Mouse (Mus musculus): ENCODE measurements at regions not wholly inside any gene's neighbourhood (a gene's known extent, or its start where the extent isn't known, plus 50 kb on each side); places are given as distances from the start of the nearest gene placed in this dataset.

DNA sequence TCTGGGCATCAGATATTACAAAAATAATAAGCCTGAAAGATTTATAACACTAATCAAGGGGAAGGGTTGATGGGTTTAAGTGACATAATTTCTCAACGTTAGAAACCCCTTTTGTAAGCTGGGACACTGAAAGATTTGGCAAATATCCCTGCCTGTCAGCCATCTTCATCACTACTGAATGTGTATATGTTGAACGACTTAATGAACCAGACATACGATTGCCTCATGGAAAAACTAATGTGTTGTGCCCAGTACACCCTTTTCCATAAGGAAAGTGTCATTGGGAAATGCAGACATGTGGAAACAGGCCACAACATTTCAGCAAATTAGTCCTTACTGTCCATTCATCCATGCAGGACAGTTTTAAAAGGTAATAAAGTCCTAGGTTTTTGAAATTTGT, 240.7 kb upstream of the Prep start:
- DNase-seq (ENCODE audit: low read depth, low spot score): no peak

DNA sequence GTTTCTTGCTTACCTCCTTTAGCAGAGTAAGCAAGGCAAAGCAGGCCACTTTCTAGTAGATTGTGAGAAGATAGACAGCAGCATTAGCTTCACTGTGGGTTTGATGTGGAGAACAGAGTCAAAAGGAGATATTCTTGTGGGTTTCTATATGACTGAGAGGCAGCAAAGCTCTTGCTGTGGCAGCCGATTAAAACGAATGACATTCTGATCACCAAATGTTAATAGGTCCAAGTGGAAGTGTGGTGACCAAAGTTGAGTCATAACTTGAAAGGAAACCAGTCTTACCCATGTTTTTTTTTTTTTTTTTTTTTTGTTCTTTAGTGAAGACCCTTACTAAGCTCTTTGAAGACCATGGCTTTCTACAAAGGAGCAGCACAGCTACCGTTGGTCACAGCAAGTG, 245.3 kb upstream of the Prep start:
- no peak for DNase-seq (ENCODE audit: low read depth, low spot score)

DNA sequence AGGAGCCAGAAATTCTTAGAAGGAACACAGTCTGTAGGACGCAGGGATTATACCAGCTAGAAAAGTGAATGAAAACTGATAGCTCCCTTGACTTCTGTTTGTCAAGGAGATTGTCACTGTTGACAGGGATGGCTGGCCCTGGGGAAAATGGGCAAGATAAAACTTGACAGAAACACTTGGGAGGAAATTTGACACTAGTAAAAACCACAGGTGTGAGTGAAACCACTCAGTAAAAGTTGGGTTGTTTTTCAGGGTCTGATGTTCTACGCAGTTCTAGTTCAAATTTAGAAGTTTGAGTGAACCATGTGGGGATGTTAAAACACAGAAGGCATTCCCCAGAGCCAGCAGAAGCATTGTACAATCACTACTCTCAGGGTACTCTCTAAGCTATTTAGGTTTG, 246.6 kb upstream of the Prep start:
- DNase-seq (ENCODE audit: low read depth, low spot score): no peak

DNA sequence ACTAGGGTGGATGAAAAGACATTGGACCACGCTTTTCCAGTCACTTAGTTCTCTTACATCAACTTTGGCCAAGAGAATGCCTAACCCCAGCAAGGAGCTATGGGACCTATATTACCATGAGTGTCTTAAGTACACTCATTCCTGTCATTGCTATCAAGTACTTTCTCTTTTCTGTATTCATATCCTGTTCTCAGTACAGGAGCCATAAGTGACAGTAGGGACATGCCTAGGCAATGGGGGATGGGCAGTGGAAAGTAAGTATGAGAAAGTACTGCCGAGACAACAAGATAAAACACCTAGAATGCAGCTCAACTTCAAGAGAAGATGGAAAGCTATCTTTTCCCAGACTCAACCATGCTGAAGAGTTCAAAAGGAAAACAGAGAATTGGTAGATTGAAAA, 247.6 kb upstream of the Prep start:
- DNase-seq (ENCODE audit: low read depth, low spot score): no peak

DNA sequence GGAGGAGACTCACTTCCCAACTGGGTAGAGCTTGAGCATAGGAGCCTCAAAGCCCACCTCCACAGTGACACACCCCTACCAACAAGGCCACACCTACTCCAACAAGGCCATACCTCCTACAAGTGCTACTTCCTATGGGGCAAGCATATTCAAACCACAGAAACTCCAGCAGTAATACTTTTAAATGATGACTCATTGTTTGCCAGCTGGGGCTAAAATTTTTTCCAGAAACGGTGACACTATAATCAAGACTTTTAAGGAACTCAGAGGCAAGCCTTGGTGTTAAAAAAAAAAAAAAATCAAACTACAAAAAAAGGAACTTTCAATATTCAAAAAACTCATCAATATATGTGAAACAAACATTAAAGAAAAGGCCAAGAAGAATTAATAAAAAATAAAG, 248.4 kb upstream of the Prep start:
- no peak for DNase-seq (ENCODE audit: low read depth, low spot score)

DNA sequence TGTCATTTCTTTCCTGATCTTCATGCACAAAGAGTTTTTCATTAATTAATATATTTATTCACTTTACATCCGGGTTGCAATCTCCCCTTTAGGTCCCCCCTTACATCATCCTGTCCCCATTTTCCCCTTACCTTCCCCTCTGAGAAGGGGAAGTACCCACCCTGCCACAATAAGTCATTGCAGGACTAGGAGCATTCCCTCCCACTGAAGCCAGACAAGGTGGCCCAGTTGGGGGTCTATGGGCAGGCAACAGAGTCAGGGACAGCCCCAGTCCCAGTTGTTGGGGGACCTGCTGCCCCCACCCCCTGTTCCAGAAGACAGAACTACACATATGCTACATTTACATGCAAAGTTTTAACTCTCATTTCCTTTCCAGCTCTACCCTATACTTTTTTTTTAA, 267.9 kb upstream of the Prdm1 start:
- DNase-seq (ENCODE audit: low read depth, low spot score): no peak

DNA sequence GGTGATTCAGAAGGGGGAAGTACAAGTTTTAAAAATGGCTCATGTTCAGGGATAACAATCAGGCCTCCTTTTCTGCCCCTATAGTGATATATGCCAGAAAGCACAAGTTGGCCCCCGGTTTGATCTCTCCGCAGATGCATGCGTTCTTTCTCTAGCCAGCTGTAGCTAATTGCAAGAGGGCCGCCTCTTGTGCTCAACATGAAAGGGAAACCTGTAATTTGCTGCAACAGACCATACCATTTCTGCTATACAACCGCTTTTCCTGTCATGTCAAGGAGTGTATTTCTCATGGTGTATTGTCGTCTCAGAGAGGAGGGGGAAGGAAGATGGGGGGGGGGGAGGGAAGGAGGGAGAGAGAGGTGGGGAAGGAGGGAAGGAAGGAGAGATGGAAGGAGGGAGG, 257.1 kb upstream of the Prdm1 start:
- peak; percentile 2 for DNase-seq (ENCODE audit: low read depth, low spot score)

DNA sequence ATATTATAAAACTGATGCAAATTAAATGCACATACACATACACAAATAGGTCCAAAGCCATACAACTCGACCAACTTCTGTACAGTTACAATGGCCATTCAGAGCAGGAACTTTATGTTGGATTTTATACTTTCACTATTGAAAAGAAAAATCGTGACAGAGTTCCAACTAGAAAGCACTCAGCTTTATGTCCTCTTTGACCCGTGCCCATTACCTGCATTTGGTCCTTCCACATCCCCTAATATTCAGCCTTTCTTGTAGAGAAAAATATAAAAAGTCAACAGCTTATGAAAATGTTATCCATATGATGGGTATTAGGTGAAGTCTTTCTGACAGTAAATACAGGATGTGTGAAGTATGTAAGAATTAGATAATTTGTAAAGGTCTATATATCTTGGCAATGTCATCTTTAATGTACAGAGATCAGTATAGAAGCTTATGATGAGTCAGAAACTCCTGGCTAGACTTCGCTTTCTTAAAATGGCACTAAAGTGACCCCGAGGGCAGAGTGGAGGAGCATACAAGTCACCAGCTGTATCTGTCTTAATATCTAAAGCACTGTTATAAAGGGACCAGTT, 252.2 kb upstream of the Prdm1 start:
- DNase-seq (ENCODE audit: low read depth, low spot score): no peak

DNA sequence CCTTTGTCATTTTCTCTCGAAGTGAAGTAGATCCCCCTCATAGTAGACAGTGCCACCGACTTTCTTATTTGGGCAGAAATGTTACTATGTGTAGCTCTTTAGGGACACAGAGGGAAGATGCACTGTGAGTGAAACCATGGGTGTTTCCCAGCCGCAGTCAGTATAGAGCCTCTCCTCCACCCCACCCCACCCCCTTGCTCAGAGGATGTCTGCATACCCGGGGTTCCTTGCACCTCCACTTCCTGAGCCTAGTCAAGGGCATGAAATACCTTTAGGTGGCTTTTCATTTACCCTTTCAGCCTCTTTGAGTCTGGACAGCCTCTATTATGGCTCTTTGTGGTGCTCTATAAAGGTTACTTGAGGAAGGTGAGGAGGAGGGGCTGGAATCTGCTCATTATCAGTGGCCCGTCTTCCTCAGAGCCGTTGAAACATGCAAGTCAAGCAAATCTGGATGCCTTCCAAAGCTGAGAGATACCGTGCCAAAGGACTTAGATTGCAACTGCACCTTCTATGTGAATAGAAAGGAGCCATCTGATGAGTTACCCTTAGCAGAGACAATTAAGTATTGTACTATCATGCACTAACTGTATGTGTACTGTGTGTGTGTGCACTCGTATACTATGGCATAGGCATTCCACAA, 251.4 kb upstream of the Prdm1 start:
- DNase-seq (ENCODE audit: low read depth, low spot score): no peak

DNA sequence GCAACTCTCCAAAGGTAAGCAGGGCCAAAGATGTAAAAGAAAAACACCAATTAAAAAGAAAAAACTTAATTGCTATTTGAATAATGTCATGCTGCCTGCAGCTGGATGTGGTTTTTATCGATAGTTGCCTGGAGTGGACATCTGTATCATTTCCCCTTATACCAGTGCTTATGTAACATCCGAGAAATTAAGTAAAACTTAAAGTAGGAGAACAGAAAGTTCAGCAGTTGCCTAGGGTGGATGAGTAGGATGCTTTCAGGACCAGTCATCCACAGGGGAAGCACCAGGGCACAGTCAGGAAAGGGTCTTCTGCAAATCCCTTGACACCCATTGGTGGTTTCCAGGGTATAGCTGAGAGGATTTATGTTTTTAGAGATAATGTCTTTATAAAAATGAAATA, 248.9 kb upstream of the Prdm1 start:
- DNase-seq (ENCODE audit: low read depth, low spot score): no peak

DNA sequence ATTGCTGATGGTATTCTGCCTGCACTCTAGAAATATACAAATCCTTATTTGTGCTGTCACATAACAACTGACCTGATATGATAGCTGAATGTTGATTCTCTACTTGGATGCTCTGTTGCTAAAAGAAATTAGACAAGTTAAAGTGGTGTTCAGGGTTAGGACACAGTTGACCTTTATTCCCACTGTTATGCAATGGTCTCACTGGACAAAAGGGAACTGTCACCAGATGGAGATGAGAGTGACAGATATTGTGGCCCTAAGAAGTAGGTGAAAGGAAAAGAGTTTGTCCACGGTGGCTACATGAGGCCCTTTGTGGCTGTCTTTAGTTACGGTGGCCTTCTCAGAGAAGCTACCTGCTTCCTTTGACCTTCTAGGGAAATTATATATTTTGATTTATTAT, 247.9 kb upstream of the Prdm1 start:
- no peak for DNase-seq (ENCODE audit: low read depth, low spot score)

DNA sequence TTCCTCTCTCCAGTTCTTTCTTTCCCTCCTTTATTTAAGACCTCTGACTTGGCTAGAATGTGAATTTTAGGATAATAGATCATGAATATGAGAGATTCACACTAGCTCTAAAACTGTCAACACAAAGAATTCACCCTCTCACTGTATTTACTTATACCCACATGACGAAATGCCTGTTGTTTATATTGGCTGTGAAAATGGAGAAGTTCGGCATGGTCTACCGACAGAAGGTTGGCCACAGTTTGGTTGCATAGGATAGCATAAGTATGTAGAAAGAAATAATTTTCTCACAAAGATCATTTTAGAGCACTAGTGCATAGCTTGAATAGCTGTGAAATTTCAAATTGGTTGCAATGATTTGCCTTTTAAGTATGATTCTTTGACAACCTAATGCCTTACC, 237.2 kb upstream of the Prdm1 start:
- no peak for DNase-seq (ENCODE audit: low read depth, low spot score)

DNA sequence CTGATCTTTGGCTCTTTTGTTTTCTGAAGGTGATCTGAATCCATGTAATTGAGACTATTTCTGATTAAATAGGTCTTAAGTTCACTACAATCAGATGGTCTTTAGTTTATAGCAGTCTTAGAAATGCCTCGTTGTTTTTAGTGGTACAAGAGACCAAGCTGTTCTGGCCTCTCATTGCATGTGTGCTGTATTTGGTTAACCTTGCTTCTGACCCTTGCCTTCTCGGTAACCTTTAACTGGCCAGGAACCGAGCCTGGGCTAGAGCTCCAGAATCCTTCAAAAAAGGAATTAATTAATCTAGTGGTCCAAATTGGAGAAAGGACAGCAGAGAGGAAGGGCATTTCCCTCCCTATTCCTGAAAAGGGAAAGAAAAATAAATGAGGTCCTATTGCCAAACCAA, 234.8 kb upstream of the Prdm1 start:
- DNase-seq (ENCODE audit: low read depth, low spot score): no peak

DNA sequence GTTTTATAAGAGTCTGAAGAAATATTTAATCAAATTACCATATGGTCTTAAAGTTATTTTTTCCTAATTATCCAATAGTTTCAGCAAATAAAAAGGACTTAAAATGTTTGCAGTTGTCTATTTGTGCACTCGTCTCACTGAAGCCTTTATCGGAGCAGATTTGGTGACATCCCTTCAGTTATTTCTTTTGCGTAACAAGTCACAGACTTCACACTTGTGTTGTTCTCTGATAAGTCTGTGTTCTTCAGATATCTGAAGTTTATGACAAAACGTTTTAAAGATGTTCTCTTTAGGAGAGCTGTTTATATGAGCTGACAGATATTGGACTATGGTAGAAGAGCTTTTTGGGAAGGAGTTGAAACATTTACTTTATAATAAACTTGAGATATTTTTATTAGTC, 233.8 kb upstream of the Prdm1 start:
- DNase-seq (ENCODE audit: low read depth, low spot score): no peak

DNA sequence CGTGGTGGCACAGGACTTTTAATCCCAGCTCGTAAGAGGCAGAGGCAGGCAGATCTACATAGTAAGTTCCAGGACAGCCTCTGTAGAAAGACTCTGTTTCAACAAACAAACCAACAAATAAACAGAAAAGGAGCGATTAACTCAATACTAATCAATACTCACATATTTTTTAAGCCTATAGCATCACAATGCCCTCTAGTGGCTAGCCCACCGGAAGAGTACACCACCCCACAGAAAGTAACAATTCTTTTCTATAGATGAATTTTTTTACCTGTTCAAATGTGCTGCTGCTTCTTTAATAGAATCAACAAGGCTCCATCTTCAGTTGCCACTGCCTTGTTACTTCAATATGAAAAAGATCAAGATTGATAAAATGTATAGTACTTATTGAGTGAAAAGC, 233.0 kb upstream of the Prdm1 start:
- no peak for DNase-seq (ENCODE audit: low read depth, low spot score)

DNA sequence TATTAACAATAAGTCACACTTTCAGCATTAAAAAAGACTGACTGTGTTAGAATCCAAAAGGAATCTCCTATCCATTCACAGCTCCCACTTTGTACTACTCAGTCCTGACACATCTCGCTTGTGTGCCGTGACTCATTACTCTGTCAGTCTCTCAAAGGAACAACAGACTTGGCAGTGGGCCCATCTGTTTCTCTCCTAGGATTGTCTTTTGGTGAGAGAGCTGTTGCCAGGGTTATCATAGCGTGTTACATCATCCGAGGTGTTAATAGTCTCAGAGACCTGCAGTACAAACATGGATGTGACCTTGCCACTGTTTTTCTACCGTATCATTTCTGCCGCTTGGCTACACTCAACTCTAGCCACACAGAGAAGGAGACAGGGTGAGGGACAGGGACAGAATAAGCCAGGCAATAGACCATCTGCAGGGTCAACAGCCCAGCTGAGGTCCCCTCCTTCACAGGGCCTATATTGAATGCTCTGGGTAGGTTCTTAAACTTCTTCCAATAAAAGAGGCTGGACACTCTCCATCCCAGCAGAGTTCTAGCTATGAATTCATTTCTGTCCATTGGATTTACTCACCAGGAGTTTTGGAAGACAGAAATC, 227.2 kb upstream of the Prdm1 start:
- DNase-seq (ENCODE audit: low read depth, low spot score): no peak

DNA sequence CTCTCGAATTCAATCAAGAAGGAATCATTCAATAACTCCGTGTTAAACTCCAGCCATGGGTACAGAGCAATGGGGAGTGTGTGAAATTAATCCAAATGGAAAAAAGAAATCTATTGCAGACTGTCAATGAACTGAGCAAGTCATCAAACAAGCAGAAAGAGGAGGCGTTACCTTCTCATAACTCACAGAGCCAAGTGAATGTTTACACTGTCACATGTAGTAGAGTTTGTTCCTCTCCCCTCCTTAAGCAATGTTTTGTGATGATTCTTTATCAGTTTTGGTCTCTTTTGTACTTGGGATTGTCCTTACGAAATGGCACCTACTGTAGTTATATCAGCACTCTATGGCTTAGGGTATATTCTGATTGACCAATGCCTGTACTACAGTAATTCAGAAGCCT, 226.6 kb upstream of the Prdm1 start:
- DNase-seq (ENCODE audit: low read depth, low spot score): no peak

DNA sequence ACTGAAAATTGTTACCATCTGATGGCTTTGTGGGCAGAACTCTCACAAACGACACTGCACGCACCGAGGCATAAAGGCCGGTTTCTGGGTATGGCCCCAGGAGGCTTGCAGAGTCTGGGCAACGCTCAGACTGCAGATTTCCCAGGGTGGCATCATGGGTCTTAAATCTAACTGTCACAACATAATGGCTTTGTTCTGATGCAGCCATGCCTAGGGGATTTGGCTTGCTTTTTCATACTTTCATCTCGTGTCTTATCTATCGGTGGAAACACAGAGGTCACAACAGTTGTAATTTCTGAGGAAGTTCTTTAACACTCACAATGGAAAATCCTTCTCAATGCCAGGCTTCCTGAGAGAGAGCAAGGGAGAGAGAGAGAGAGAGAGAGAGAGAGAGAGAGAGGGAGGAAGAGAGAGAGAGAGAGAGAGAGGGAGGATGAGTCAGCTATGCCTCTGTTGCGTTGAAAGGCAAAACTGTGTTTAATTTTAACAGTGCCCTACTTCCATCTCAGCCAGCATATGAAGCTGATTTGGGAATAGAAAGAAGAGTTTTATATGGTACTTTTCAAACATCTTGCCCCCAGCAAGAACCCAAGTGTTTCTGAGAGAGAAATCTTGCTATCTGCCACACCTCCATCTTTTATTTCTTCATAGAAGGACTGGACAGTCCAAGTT, 224.6 kb upstream of the Prdm1 start:
- DNase-seq (ENCODE audit: low read depth, low spot score): no peak

DNA sequence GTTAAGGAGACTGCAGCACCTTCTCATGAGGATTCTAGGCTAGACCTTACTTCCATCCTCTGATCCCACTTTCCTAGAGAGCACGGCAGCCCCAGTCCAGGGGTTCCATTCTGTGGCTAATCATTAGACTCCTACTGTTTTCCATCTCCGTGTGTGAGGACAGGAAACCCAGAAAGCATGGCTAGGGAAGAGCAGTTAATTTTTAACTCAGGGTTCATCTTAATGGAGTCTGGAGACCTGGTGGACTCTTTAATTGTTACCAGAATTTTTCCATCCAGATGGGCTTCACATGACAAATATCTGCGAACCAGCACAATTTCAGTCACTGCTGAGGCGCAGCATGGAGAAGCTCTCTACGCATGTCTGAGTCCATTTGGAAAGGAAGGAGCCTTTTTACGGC, 222.8 kb upstream of the Prdm1 start:
- no peak for DNase-seq (ENCODE audit: low read depth, low spot score)

DNA sequence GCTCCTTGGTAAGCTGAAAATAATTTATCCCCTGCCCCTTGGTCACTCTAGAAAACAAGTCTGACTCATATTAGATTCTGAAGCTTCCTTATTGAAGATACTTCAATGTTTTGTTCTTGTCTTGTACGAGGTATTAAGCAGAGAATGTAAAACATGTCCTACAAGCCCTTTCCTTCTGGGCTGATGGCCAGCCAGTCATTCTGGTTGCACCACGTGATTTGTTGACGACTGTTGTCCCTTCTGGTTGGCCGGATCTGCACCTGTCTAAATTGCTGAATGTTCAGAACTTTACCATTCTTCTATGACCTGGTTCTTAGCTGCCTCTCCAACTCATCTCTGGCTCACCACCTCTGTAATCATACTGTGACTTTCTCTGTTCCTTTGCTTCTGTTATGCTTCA, 220.9 kb upstream of the Prdm1 start:
- DNase-seq (ENCODE audit: low read depth, low spot score): no peak

DNA sequence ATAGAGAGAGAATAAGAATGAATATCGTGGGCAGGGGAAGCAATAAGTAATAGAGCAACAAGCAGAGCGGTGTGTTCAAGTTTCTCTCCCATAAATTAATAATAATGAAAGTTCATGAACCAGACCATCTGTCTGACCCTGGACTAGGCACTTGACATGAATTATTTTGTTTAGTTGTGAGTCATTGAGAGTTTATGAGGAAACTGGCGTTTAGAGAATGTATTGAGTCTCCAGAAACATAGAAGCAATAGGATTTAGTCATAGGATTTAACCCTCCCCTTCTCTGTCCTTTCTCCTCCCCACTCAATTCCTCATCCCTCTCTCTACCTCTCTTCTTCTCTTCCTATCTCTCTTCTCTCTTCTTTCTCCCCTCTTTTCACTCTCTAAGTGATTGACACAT, 219.1 kb upstream of the Prdm1 start:
- no peak for DNase-seq (ENCODE audit: low read depth, low spot score)

DNA sequence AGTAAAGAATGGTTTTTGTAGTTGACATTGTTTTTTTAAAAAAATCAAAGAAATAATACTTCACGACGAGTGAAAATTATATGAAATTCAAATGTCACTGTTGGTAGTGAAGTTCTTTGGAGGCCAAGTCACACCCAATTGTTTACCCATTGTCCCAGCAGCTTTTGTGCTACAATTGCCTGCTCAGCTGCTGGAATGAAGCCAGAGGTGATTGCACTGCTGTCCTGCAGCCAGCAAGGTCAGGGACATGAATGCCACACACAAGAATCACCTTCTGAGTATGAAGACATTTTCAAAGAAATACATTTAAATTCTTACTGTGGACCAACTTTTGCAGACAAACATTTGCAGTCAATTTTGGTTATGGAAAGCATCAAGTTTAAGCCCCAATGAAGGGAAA, 215.9 kb upstream of the Prdm1 start:
- DNase-seq (ENCODE audit: low read depth, low spot score): no peak

DNA sequence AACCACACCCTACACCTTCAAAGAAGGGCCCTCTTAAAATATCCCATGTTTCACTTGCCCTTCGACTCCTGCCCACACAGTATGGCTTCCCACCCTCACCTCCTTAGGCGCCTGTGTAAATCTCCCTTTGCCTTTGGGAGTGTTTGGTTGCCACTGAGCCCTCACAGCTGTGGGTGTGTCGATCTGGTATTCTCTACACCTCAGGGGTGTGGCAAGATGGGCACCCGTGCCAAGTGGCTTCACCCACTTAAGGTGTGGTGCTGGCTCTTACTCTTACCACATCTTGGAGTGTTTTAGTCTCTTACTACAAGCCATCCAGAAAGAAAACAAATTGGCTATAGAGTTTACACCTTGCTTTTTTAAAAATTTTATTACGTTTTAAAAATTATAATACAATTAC, 205.3 kb upstream of the Prdm1 start:
- no peak for DNase-seq (ENCODE audit: low read depth, low spot score)
